In the genomic region with DNA sequence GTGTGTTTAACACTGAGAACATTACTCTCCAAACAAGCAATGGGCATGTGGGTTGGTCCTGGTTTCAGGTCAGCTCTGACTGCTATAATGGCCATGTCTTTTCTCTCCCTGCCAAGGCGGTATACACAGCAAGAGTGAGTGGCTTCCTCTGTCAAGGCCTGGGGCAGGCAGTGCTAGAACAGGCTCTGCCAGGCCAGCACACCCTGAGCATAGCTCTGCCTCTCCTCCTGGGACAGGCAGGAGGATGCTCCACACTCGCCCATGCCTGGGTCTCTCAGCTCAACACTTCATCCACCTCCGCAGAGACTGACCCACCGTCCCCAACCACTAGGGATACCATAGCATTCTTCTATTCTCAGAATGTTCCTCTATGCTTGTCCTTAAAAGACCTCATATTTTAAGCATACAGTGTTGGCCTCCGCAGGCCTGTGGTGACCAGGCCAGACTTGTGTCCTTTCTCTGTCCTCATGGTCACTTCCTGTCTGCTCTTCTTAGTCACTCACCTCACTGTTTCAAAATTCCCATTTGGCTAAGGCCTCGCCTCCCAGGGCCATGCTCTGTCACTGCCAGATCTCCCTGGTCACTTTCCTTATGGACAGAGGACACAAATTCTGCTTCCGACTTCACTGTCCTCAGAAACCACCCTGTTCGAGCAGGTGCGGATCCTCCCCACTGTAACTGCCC, we compare ENCODE assay signal across 14 mouse cellular contexts. TPM values are rescaled to one million over a fixed set of nuclear protein-coding genes. Genes with fewer than 3 reads are reported as not detected.
A peak's percentile ranks its signal among the peaks of the same experiment; 100 is the strongest.
DNase-seq lines count a peak whose midpoint lies in the region; ATAC-seq and TF ChIP-seq lines count a peak whose summit lies in the region.
"Had no signal": no experiment of that assay in that cellular context is flagged by ENCODE, and none has a peak within 500 bp of the region (broad histone marks: within the 10 kb centered on the region; RNA-seq: fewer than 3 reads in every experiment).

No protein-coding gene starts in this region.

- WGBS in forebrain, postnatal 0 days = 93% methylated on average over 9 of the region's 9 CpGs

- H3K27me3 ChIP-seq in testis, adult 2 months (ENCODE audit: control insufficient read depth, insufficient read depth, low read length) = no peaks in the 10 kb centered on the region
- no peaks in the 10 kb centered on the region for H3K27me3 ChIP-seq in forebrain, postnatal 0 days (ENCODE audit: insufficient read depth, low read length)
- H3K27me3 ChIP-seq: embryonic facial prominence, embryonic 13.5 days; limb, embryonic 12.5 days; neural tube, embryonic 12.5 days had no signal

- H3K4me3 ChIP-seq in testis, adult 2 months (ENCODE audit: control insufficient read depth, low read depth, low read length) = no peak overlapping the region
- H3K4me3 ChIP-seq in forebrain, postnatal 0 days (ENCODE audit: low read depth, low read length) = no peak overlapping the region
- H3K4me3 ChIP-seq: embryonic facial prominence, embryonic 13.5 days; left cerebral cortex, adult 2 months; limb, embryonic 12.5 days; neural tube, embryonic 12.5 days had no signal

- peak overlapping the region; percentile 48 for H3K27ac ChIP-seq in testis, adult 2 months (ENCODE audit: control insufficient read depth, insufficient read depth, low read depth, low read length)
- H3K27ac ChIP-seq in forebrain, postnatal 0 days (ENCODE audit: low read depth, low read length) = no peak overlapping the region
- H3K27ac ChIP-seq: embryonic facial prominence, embryonic 13.5 days; left cerebral cortex, adult 2 months; limb, embryonic 12.5 days; neural tube, embryonic 12.5 days had no signal

- H3K4me1 ChIP-seq in testis, adult 2 months (ENCODE audit: control insufficient read depth, insufficient read depth, low read length) = peaks cover 5% of the 10 kb centered on the region
- H3K4me1 ChIP-seq in forebrain, postnatal 0 days (ENCODE audit: insufficient read depth) = no peaks in the 10 kb centered on the region

- H3K4me2 ChIP-seq in forebrain, postnatal 0 days (ENCODE audit: low read depth) = no peak overlapping the region
- H3K4me2 ChIP-seq: embryonic facial prominence, embryonic 13.5 days; limb, embryonic 12.5 days; lung, embryonic 14.5 days; neural tube, embryonic 12.5 days had no signal

- no peak for TF ChIP-seq POLR2A in testis, adult 2 months (IDR thresholded peaks at IDR 0.05; ENCODE audit: control insufficient read depth, low read depth, low read length)

- no peaks in the 10 kb centered on the region for H3K9me3 ChIP-seq in forebrain, postnatal 0 days (ENCODE audit: low read length)
- H3K9me3 ChIP-seq: embryonic facial prominence, embryonic 13.5 days; limb, embryonic 12.5 days; neural tube, embryonic 12.5 days had no signal

- H3K9ac ChIP-seq in forebrain, postnatal 0 days = no peak overlapping the region
- H3K9ac ChIP-seq: embryonic facial prominence, embryonic 13.5 days; limb, embryonic 12.5 days; lung, embryonic 14.5 days; neural tube, embryonic 12.5 days had no signal

- H3K36me3 ChIP-seq in testis, adult 2 months (ENCODE audit: control insufficient read depth, insufficient read depth, low read length) = no peaks in the 10 kb centered on the region
- no peaks in the 10 kb centered on the region for H3K36me3 ChIP-seq in forebrain, postnatal 0 days (ENCODE audit: insufficient read depth)
- H3K36me3 ChIP-seq: embryonic facial prominence, embryonic 13.5 days; limb, embryonic 12.5 days; neural tube, embryonic 12.5 days had no signal

- no peak for TF ChIP-seq CTCF in testis, adult 2 months (IDR thresholded peaks at IDR 0.05; ENCODE audit: control insufficient read depth, insufficient read depth, insufficient replicate concordance, low read depth, low read length)
- no peak for TF ChIP-seq CTCF in forebrain, postnatal 0 days (IDR thresholded peaks at IDR 0.05; ENCODE audit: low read depth)

- ATAC-seq in forebrain, postnatal 0 days = no peak

- DNase-seq in heart, adult 18-20 months = peak; percentile 45 to 54
- DNase-seq in heart, adult 8-10 months (ENCODE audit: low spot score) = no peak
- DNase-seq in testis, postnatal 14 days (ENCODE audit: low spot score) = no peak
- DNase-seq in cerebellum, adult 9-10 months = peak; percentile 60
- no peak for DNase-seq in forebrain, postnatal 0 days
- DNase-seq in thymus, postnatal 25 days = no peak
- DNase-seq: right cerebral cortex, postnatal 25 days; thymus, adult 2 months had no signal

RNA-seq across cellular contexts. Expression of gene Ralb, which starts 9.7 kb away (rescaled TPM):
- total RNA-seq in heart, adult 18-20 months (2021) = 10 to 100 TPM; 25.0 to 27.9 TPM
- 10 to 100 TPM; 22.7 to 29.9 (median 27.2) TPM for total RNA-seq in heart, adult 8-10 months (2022)
- 13.8 and 16.0 TPM in 2 replicates for polyA plus RNA-seq in testis, adult 2 months (2012; rRNA removed)
- total RNA-seq in forebrain, postnatal 0 days (2014; rRNA removed) = 40.6 and 41.4 TPM in 2 replicates
- 55.1 and 57.3 TPM in 2 replicates for polyA plus RNA-seq in forebrain, postnatal 0 days (2015; fragmentation: Nextera tagmentation; extraction: Ambion mirVana)

RNA-seq across cellular contexts. Expression of gene Tmem185b, which starts 31.1 kb away (rescaled TPM):
- 10 to 100 TPM; 13.5 to 15.6 TPM for total RNA-seq in heart, adult 18-20 months (2021)
- total RNA-seq in heart, adult 8-10 months (2022) = 10 to 100 TPM; 11.5 to 13.9 (median 11.8) TPM
- polyA plus RNA-seq in testis, adult 2 months (2012; rRNA removed) = 11.6 and 13.9 TPM in 2 replicates
- 13.7 and 14.6 TPM in 2 replicates for total RNA-seq in forebrain, postnatal 0 days (2014; rRNA removed)
- polyA plus RNA-seq in forebrain, postnatal 0 days (2015; fragmentation: Nextera tagmentation; extraction: Ambion mirVana) = 9.0 and 12.3 TPM in 2 replicates

Comparison
In these comparisons a context has a peak if more than half of its experiments do, and no peak if none do; other contexts are left out.
1. DNase-seq: peak in heart, adult 18-20 months (2 of 2) and cerebellum, adult 9-10 months (single experiment); none in heart, adult 8-10 months (single experiment), testis, postnatal 14 days (single experiment), forebrain, postnatal 0 days (single experiment) and thymus, postnatal 25 days (single experiment).